Mouse (Mus musculus) adrenal gland, postnatal 4 days (tissue): ENCODE measurements around the gene Gm20517. TPM values are rescaled to one million over a fixed set of nuclear protein-coding genes. Genes with fewer than 3 reads are reported as not detected.

Source experiments
- DNase-seq, 2 experiments: peaks; one replicate each; pipeline ENCODE4 v3.0.0; 2021 to 2022; ENCODE audit warnings: low spot score in 2 of 2, mixed read lengths in 2 of 2
- total RNA-seq, 2 experiments: library from RNA; stranded (reverse); gene quantifications; 2 replicates each; pipeline ENCODE4 v1.2.3; 2021

Gm20517 gene
- total RNA-seq, 2 experiments from 2014 or later, result 4.1 to 4.8 TPM

DNA sequence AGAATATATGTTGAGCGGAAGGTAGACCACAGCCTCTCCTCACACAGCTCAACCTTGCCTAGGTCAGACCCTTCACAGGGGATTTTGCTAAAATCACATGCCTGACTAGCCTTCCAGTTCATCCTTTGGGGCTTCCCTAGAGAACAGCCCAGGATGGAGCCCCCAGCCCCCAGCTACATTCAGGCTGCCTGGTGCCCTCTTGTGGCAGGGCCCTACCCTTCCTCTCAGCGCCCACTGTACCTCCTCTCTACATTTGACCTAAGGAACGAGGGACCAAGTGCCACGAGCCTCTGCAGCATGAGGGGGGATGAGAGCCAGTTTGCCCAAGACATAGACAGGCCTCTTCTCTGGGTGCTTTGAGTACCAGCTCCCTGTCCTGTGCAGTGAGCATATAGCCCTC, 93.3 kb downstream of the Gm20517 start:
- no peak for DNase-seq

- DNase-seq, result no peak
Observed at GRCm38 (mm10) chr17:47706196-47706595, 94.8 kb downstream of the Gm20517 start.

DNA sequence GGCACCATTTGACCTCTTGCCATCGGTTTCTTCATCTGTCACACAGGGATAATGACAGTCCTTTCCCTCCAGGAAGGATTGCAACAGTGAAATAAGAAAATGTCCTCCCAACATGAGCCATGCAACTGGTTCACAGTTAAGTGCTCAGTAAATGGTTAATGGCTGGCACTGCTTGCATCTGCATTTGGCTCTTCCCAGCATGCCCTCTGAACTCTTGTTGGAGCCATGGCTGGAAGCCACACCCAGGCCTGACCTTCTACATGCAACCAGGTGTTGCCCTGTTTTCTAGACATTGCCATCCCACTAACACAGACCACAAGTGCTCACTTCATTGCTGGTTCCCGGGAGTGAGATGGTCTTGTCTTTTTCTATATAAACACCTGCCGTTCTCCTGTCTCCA, 96.6 kb downstream of the Gm20517 start:
- DNase-seq, result no peak

DNA sequence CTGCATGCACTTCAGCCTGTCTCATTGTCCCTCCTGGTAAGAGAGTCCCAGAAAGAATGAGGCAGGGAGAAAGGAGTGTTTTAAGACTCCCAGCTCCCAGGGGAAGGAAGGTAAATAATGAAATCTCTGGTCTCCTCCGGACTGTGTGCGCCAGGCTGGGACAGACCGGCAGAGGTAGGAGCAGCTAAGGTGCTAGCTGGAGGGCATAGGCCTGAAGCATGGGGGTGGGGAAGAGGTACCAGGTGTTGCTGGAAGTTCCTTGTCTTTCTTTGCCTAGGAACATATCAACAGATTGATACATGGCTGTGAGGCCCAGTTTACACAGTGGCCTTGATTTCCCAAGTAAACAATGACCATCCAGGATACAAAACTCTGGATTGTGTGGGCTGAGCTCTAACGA, 97.6 kb downstream of the Gm20517 start:
- DNase-seq, result no peak

- DNase-seq, result no peak
Observed at GRCm38 (mm10) chr17:47710036-47710435, 98.6 kb downstream of the Gm20517 start.

- DNase-seq, result no peak
Observed at GRCm38 (mm10) chr17:47711883-47712282, 100.5 kb downstream of the Gm20517 start.

DNA sequence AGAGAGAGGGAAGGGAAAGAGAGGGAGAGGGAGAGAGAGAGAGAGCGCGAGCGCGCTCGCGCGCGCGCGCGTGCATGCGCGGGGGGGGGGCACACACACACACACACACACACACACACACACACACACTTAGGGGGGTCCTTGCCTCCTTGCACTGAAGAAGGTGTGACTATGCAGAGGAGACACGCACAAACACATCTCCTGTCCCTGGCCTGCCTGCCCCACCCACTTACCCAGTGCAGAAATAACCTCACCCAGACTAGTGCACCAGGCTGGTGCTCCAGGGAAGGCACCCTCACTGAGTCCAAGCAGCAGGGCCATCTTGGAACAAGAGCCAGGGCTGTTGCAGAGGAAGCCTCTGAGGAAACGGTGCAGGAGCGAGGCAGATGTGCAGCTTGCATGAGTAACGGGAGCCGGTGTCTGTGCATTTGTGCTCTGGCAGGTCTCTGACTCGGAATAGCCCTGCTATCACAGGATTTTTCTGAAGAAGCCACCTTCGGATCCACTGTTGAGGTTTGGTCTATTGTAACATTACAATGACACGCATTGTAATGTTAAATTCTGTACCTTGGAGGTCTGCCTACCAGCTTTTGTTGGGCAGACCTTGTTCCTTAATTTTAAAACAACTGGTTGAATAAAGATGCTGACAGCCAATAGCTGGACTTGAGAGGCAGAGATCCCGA, 101.6 kb downstream of the Gm20517 start:
- no peak for DNase-seq

GRCm38 (mm10) chr17:47715037-47715436, 103.6 kb downstream of the Gm20517 start:
- no peak for DNase-seq

- DNase-seq, result no peak
Observed at GRCm38 (mm10) chr17:47721183-47721582, 109.8 kb downstream of the Gm20517 start.

DNA sequence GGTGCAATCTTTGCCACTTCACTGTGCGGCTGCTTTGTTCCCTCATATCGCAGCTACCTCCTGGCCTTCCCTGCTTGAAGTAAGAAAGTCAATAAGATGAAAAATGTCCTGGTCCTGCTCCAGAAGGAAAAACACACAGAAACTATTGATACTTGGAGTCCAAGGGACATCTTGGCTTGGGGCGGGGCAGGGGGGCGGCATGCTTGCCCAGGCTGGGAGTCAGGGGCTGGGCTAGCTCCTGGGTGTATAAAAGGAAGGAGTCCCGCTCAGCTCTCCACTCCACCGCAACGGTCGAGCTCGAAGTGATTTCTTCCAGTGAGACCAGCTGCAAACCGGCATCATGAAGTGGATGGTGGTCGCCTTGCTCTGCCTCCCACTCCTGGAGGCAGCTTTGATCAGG, 115.2 kb downstream of the Gm20517 start, which contains the start of gene Pgc:
TSS of gene Pgc (plus strand) at position 277 of the 400 bp plus-strand sequence.
- no peak for DNase-seq

GRCm38 (mm10) chr17:47730633-47731575, 119.5 kb downstream of the Gm20517 start:
- DNase-seq, result no peak

Other genes with a start within 250 kb of the Gm20517 start
- 10 to 100 TPM; 48.3 to 52.8 TPM for gene Mrps10, start 242.7 kb upstream of the Gm20517 start, total RNA-seq
- 1 to 10 TPM; 2.0 to 3.1 TPM for gene Guca1b, start 226.2 kb upstream of the Gm20517 start, total RNA-seq
- 1 to 10 TPM; 1.4 to 1.8 TPM for gene Guca1a, start 211.0 kb upstream of the Gm20517 start, total RNA-seq
- gene AI661453, start 175.0 kb upstream of the Gm20517 start, total RNA-seq, result 1 to 10 TPM; 2.7 to 4.4 TPM
- gene 1700001C19Rik, start 174.2 kb upstream of the Gm20517 start, total RNA-seq, result under 1 TPM; 0.48 to 0.96 TPM
- 10 to 100 TPM; 31.7 to 38.1 TPM for gene Taf8, start 109.3 kb upstream of the Gm20517 start, total RNA-seq
- 100 to 1,000 TPM; 198 to 200 TPM for gene Ccnd3, start 106.5 kb upstream of the Gm20517 start, total RNA-seq
- gene Bysl, start 97 bp upstream of the Gm20517 start, total RNA-seq, result 10 to 100 TPM; 12.5 to 14.3 TPM
- 10 to 100 TPM; 40.4 to 40.8 TPM for gene Med20, start within 50 bp of the Gm20517 start, total RNA-seq
- 10 to 100 TPM; 12.7 to 13.3 TPM for gene Usp49, start 19.1 kb downstream of the Gm20517 start, total RNA-seq
- 100 to 1,000 TPM; 189 to 203 TPM for gene Tomm6, start 76.8 kb downstream of the Gm20517 start, total RNA-seq
- gene Frs3, start 77.4 kb downstream of the Gm20517 start, total RNA-seq, result 10 to 100 TPM in 1 of 2 experiments, 1 to 10 TPM in 1; 9.3 to 12.4 TPM
- gene Gm21981, start 82.9 kb downstream of the Gm20517 start, total RNA-seq, result 1 to 10 TPM; 1.5 to 1.7 TPM
- 1 to 10 TPM; 1.4 to 2.6 TPM for gene Prickle4, start 83.1 kb downstream of the Gm20517 start, total RNA-seq
- gene Pgc, start 115.3 kb downstream of the Gm20517 start, total RNA-seq, result not detected
- 10 to 100 TPM; 22.1 to 22.3 TPM for gene Tfeb, start 125.4 kb downstream of the Gm20517 start, total RNA-seq
- 10 to 100 TPM; 10.3 to 12.9 TPM for gene Mdfi, start 223.1 kb downstream of the Gm20517 start, total RNA-seq